Mouse (Mus musculus) neutrophil, adult 5-6 weeks (primary cell): ENCODE measurements around the gene Btnl2. TPM values are rescaled to one million over a fixed set of nuclear protein-coding genes. Genes with fewer than 3 reads are reported as not detected.
A peak's percentile ranks its signal among the peaks of the same experiment; 100 is the strongest.

Experiments used
- ATAC-seq: fragments of 151-379, 151-347 bp; 2 replicates; pipeline ENCODE4 v1.8.0; 2017; ENCODE audit warnings: mild to moderate bottlenecking, moderate TSS enrichment; ENCODE audit not compliant: insufficient number of reproducible peaks, poor library complexity, low FRiP score, severe bottlenecking; ENCODE audit errors: extremely low read depth
- total RNA-seq: library from RNA; stranded (forward); fragments of 200-1000 nt; gene quantifications from 2 replicates; pipeline ENCODE4 v1.2.3, GENCODE M21; 2017

Gene Btnl2
- total RNA-seq, 1 experiment from 2014 or later = 11.9 TPM

DNA sequence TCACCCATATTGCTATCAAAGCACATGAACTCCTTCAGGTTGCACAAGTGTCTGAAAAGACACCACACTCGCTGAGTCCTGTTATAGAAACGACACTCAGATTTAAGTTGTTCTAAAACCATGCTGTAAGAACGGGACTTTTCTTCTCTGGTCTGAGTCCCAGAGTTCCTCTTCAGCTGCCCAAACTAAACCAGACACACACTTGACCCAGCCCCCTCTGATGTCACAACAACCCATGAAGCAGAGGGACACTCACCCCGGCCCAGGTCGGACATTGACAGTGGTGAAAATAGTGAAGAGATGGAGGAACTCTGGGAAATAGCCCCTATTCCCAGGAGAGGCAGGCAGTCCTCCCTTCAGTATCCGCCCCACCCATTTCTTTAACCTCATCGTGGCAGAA, 36.9 kb downstream of the Btnl2 start:
- ATAC-seq = no peak

GRCm38 (mm10) chr17:34392321-34392720, 37.7 kb downstream of the Btnl2 start:
- no peak for ATAC-seq

DNA sequence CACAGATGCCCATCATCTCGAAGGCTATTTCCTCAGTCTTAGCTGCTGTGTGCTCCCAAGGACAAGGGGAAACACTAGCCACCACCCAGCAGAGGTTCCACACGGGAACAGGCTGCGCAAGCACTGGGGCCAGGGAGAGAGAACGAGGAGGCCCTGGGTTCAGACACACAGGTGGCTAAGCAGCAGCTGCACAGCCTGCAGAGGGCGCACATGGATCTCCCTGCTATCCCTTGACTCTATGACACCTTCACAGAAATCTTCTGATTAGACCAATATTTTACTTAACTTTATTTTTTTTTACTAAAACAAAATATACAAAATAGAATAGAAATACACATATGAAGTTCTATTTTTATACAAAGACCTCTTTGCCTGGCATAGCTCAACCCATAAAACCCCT, 42.7 kb downstream of the Btnl2 start:
- ATAC-seq = no peak

- ATAC-seq = peak; percentile 78
Observed at GRCm38 (mm10) chr17:34398058-34398710, 43.6 kb downstream of the Btnl2 start.

DNA sequence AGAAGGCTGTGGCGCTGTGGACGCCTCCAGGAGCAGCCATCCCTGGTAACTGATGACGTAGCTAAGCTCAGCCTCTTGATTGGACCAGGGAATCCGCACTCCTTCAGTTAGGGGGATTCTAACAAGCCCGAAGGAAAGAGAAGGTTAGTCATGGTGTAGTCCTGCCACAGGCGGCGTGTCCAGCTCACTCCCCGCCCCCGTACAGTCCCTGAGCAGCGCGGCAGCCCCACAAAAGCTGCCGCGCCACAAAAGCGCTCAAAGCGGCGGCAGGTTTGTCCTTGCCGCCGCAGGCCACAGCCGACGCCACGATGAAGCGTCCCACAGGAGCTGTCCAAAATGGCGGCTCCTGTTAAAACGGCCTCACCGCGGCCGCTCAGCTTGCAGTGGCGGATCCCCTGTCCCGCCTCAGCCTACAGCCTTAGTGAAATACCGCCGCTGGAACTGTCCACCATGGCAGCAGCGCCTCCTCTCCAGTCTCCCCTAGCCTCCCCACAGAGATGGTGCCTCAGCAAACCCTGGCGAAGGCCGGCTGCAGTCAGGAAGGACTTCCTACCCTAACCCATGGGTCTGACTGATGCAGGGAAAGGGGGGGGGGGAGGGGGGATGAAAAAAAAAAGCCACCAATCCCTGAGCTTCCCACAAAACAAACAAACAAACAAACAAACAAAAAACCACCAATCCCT, 44.2 kb downstream of the Btnl2 start, which contains the start of gene BC051142:
BC051142 (plus strand) TSS at position 110 of the 683 bp plus-strand sequence.
- peak; percentile 79 for ATAC-seq

- ATAC-seq = no peak
Observed at GRCm38 (mm10) chr17:34399394-34399715, 44.7 kb downstream of the Btnl2 start.

DNA sequence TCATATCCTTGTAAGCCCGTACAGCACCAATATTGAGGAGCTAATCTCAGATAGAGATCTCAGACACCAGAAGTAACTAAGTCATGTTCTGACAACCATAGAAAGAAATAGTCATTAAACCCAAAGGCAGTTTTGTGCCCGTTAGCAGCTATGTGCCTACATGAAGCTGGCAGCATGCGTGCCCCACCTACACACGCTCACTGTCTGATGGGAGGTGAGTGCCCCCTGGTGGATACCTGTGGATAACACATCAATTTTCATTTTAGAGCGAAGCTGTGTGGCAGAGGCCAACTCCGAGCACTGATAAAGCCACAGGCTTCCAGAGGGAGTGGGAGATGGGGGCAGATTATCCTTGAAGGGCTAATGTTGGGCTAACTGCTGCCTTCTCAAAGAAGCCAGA, 56.5 kb downstream of the Btnl2 start:
- peak; percentile 97 for ATAC-seq

Other genes starting within 250 kb of the Btnl2 start
- 221 and 234 TPM in 2 replicates for gene H2-DMa, start 235.3 kb upstream of the Btnl2 start, total RNA-seq
- gene Brd2, start 232.2 kb upstream of the Btnl2 start, total RNA-seq = 714 and 721 TPM in 2 replicates
- gene H2-DMb2, start 211.5 kb upstream of the Btnl2 start, total RNA-seq = 699 and 729 TPM in 2 replicates
- 278 and 300 TPM in 2 replicates for gene H2-DMb1, start 201.8 kb upstream of the Btnl2 start, total RNA-seq
- 221 and 235 TPM in 2 replicates for gene Tap1, start 167.3 kb upstream of the Btnl2 start, total RNA-seq
- 132 and 176 TPM in 2 replicates for gene Psmb9, start 167.1 kb upstream of the Btnl2 start, total RNA-seq
- 312 and 336 TPM in 2 replicates for gene Psmb8, start 157.1 kb upstream of the Btnl2 start, total RNA-seq
- 108 and 112 TPM in 2 replicates for gene Tap2, start 151.3 kb upstream of the Btnl2 start, total RNA-seq
- 965 and 1,002 TPM in 2 replicates for gene H2-Ob, start 115.9 kb upstream of the Btnl2 start, total RNA-seq
- 2,894 and 2,999 TPM in 2 replicates for gene H2-Ab1, start 97.1 kb upstream of the Btnl2 start, total RNA-seq
- gene H2-Aa, start 67.0 kb upstream of the Btnl2 start, total RNA-seq = 2,237 and 2,269 TPM in 2 replicates
- 2,076 and 2,332 TPM in 2 replicates for gene H2-Eb1, start 49.0 kb upstream of the Btnl2 start, total RNA-seq
- gene H2-Eb2, start 29.2 kb upstream of the Btnl2 start, total RNA-seq = 52.6 and 54.0 TPM in 2 replicates
- 0.93 TPM in 1 of 2 replicates, not detected in the other for gene Btnl1, start 22.3 kb downstream of the Btnl2 start, total RNA-seq
- 12.5 and 14.0 TPM in 2 replicates for gene BC051142, start 44.0 kb downstream of the Btnl2 start, total RNA-seq
- not detected in 2 replicates for gene Btnl4, start 122.5 kb downstream of the Btnl2 start, total RNA-seq
- gene Btnl6, start 162.5 kb downstream of the Btnl2 start, total RNA-seq = not detected in 2 replicates
- 0.58 and 1.2 TPM in 2 replicates for gene Notch4, start 209.4 kb downstream of the Btnl2 start, total RNA-seq
- gene Gpsm3, start 235.0 kb downstream of the Btnl2 start, total RNA-seq = 188 and 218 TPM in 2 replicates
- gene Pbx2, start 236.4 kb downstream of the Btnl2 start, total RNA-seq = 89.6 and 100 TPM in 2 replicates
- gene Ager, start 243.0 kb downstream of the Btnl2 start, total RNA-seq = 15.7 and 19.8 TPM in 2 replicates
- gene Rnf5, start 248.9 kb downstream of the Btnl2 start, total RNA-seq = 15.9 and 17.6 TPM in 2 replicates
- gene Agpat1, start 249.4 kb downstream of the Btnl2 start, total RNA-seq = 27.5 and 32.9 TPM in 2 replicates